Mouse (Mus musculus) embryo, embryonic 10.5 days (tissue): Measurements from ENCODE around the gene Vrtn.

Experiments used
- DNase-seq: peaks from one replicate; pipeline ENCODE4 v3.0.0-alpha.2; 2015; ENCODE audit warnings: low spot score

Gene Vrtn

GRCm38 (mm10) chr12:84640654-84641053 is at the start of gene Vrtn:
TSS of gene Vrtn (plus strand) at chr12:84641019.
- DNase-seq, result no peak

- no peak for DNase-seq
Measured at GRCm38 (mm10) chr12:84598324-84598723, 42.5 kb upstream of the Vrtn start.

GRCm38 (mm10) chr12:84604001-84604400 is 36.8 kb upstream of the Vrtn start:
- no peak for DNase-seq

GRCm38 (mm10) chr12:84605860-84606259 is 35.0 kb upstream of the Vrtn start:
- DNase-seq, result no peak

GRCm38 (mm10) chr12:84611718-84612117 is 29.1 kb upstream of the Vrtn start:
- no peak for DNase-seq

GRCm38 (mm10) chr12:84612518-84612917 is 28.3 kb upstream of the Vrtn start:
- DNase-seq, result no peak

- no peak for DNase-seq
Measured at GRCm38 (mm10) chr12:84614001-84614400, 26.8 kb upstream of the Vrtn start.

- DNase-seq, result no peak
Measured at GRCm38 (mm10) chr12:84614524-84614923, 26.3 kb upstream of the Vrtn start.

- peak; percentile 96 for DNase-seq
Measured at GRCm38 (mm10) chr12:84616977-84617630, 23.7 kb upstream of the Vrtn start, which contains the start of gene Abcd4. TSS of gene Abcd4 (minus strand) at chr12:84617413.

- DNase-seq, result peak; percentile 59
Measured at GRCm38 (mm10) chr12:84617663-84618062, 23.2 kb upstream of the Vrtn start.

- peak; percentile 59 for DNase-seq
Measured at GRCm38 (mm10) chr12:84620975-84621374, 19.8 kb upstream of the Vrtn start.

- DNase-seq, result no peak
Measured at GRCm38 (mm10) chr12:84624601-84625000, 16.2 kb upstream of the Vrtn start.

GRCm38 (mm10) chr12:84625116-84625515 is 15.7 kb upstream of the Vrtn start:
- DNase-seq, result no peak

- DNase-seq, result no peak
Measured at GRCm38 (mm10) chr12:84631867-84632266, 9.0 kb upstream of the Vrtn start.

GRCm38 (mm10) chr12:84640253-84640652 is 566 bp upstream of the Vrtn start:
- no peak for DNase-seq

- no peak for DNase-seq
Measured at GRCm38 (mm10) chr12:84650234-84650633, 9.4 kb downstream of the Vrtn start.

GRCm38 (mm10) chr12:84653912-84654311 is 13.1 kb downstream of the Vrtn start:
- DNase-seq, result peak; percentile 81

GRCm38 (mm10) chr12:84670555-84670954 is 29.7 kb downstream of the Vrtn start:
- peak; percentile 47 for DNase-seq

- no peak for DNase-seq
Measured at GRCm38 (mm10) chr12:84671646-84672045, 30.8 kb downstream of the Vrtn start.

- DNase-seq, result no peak
Measured at GRCm38 (mm10) chr12:84674666-84675526, 34.1 kb downstream of the Vrtn start.

GRCm38 (mm10) chr12:84676011-84676410 is 35.2 kb downstream of the Vrtn start:
- DNase-seq, result no peak

- no peak for DNase-seq
Measured at GRCm38 (mm10) chr12:84684569-84684968, 43.8 kb downstream of the Vrtn start.

GRCm38 (mm10) chr12:84686176-84686575 is 45.4 kb downstream of the Vrtn start:
- peak; percentile 13 for DNase-seq
